ENCODE assay signal across 8 mouse cellular contexts in genomic region chr14:47747536-47747935, GRCm38 (mm10).
DNase-seq lines count a peak whose midpoint lies in the region; ATAC-seq and TF ChIP-seq lines count a peak whose summit lies in the region.

No protein-coding gene starts in this region.

- H3K4me2 ChIP-seq in heart, embryonic 15.5 days, result peak overlapping the region; percentile 41
- no peak overlapping the region for H3K4me2 ChIP-seq in lung, embryonic 15.5 days

- H3K9ac ChIP-seq in heart, embryonic 15.5 days, result 0 out of 2 replicates have a peak overlapping the region, but pooled peaks have one; percentile 13
- H3K9ac ChIP-seq in lung, embryonic 15.5 days, result no peak overlapping the region

- no peaks in the 10 kb centered on the region; the same call in 1 of the 2 replicates for H3K27me3 ChIP-seq in heart, embryonic 15.5 days
- H3K27me3 ChIP-seq in lung, embryonic 15.5 days, result no peaks in the 10 kb centered on the region

- no peak for TF ChIP-seq CTCF in layer of hippocampus, adult 2 months (conservative IDR thresholded peaks at IDR 0.05)

- peak overlapping the region; percentile 92 for H3K27ac ChIP-seq in heart, embryonic 15.5 days
- H3K27ac ChIP-seq in lung, embryonic 15.5 days, result peak overlapping the region; percentile 41; the same call in 1 of the 2 replicates
- no peak overlapping the region; the same call in 1 of the 2 replicates for H3K27ac ChIP-seq in layer of hippocampus, adult 2 months

- peak; percentile 58 for ATAC-seq in frontal cortex, adult (ENCODE audit: low TSS enrichment)
- ATAC-seq in heart, embryonic 15.5 days (replicated peaks; ENCODE audit: insufficient number of reproducible peaks, insufficient read depth, low FRiP score, low read depth), result peak; percentile 84
- ATAC-seq in lung, embryonic 15.5 days (ENCODE audit: borderline replicate concordance, extremely low read depth, low FRiP score, low TSS enrichment), result no peak

- 21% methylated on average over 9 of the region's 9 CpGs for WGBS in heart, embryonic 15.5 days
- 42% methylated on average over 9 of the region's 9 CpGs for WGBS in lung, embryonic 15.5 days

- no peak for DNase-seq in frontal cortex, postnatal 25 days (ENCODE audit: low spot score in 2 of 2)
- DNase-seq in adipocyte (ENCODE audit: low spot score), result peak; percentile 6
- DNase-seq in adrenal gland, adult 8-10 months, result no peak
- no peak for DNase-seq in layer of hippocampus, adult 2 months (ENCODE audit: low spot score in 2 of 2)
- no peak for DNase-seq in ovary, postnatal 36 days (ENCODE audit: low spot score)

- no peaks in the 10 kb centered on the region for H3K36me3 ChIP-seq in heart, embryonic 15.5 days
- no peaks in the 10 kb centered on the region for H3K36me3 ChIP-seq in lung, embryonic 15.5 days

- H3K4me1 ChIP-seq in heart, embryonic 15.5 days (replicated peaks), result peaks cover 25% of the 10 kb centered on the region
- peaks cover 6% of the 10 kb centered on the region; the same call in 1 of the 2 replicates for H3K4me1 ChIP-seq in lung, embryonic 15.5 days

- no peak overlapping the region for H3K4me3 ChIP-seq in heart, embryonic 15.5 days
- no peak overlapping the region for H3K4me3 ChIP-seq in lung, embryonic 15.5 days
- no peak overlapping the region for H3K4me3 ChIP-seq in layer of hippocampus, adult 2 months

- no peaks in the 10 kb centered on the region for H3K9me3 ChIP-seq in heart, embryonic 15.5 days (replicated peaks)
- H3K9me3 ChIP-seq in lung, embryonic 15.5 days, result no peaks in the 10 kb centered on the region
